Mouse (Mus musculus) lung, embryonic 15.5 days (tissue): ENCODE results near the gene Rtl1. TPM values are rescaled to one million over a fixed set of nuclear protein-coding genes. Genes with fewer than 3 reads are reported as not detected.

Source experiments
- ATAC-seq: fragments of 200-750 bp; cut with Nextera tagmentation; 2 replicates; pipeline ENCODE4 v1.8.0; 2017; ENCODE audit warnings: moderate number of reproducible peaks, borderline replicate concordance; ENCODE audit not compliant: low FRiP score, low TSS enrichment; ENCODE audit errors: extremely low read depth
- H3K27ac ChIP-seq: fragments of 300-500 bp; sonication (generic); 2 replicates; pipeline ENCODE4 v1.5.1; 2015; ENCODE audit warnings: moderate library complexity, mild to moderate bottlenecking, inconsistent platforms
- H3K27me3 ChIP-seq: fragments of 300-500 bp; sonication (generic); 2 replicates; pipeline ENCODE4 v1.6.1; 2015; ENCODE audit warnings: inconsistent platforms
- H3K36me3 ChIP-seq: fragments of 300-500 bp; sonication (generic); 2 replicates; pipeline ENCODE4 v1.6.1; 2015; ENCODE audit warnings: inconsistent platforms
- H3K4me1 ChIP-seq: fragments of 300-500 bp; sonication (generic); 2 replicates; pipeline ENCODE4 v1.6.1; 2015; ENCODE audit warnings: inconsistent platforms
- H3K4me2 ChIP-seq: fragments of 300-500 bp; sonication (generic); 2 replicates; pipeline ENCODE4 v1.6.1; 2015; ENCODE audit warnings: inconsistent platforms, mild to moderate bottlenecking, moderate library complexity
- H3K4me3 ChIP-seq: fragments of 300-500 bp; sonication (generic); 2 replicates; pipeline ENCODE4 v1.5.1; 2015; ENCODE audit warnings: mild to moderate bottlenecking, inconsistent platforms
- H3K9ac ChIP-seq: fragments of 300-500 bp; sonication (generic); 2 replicates; pipeline ENCODE4 v1.6.1; 2015; ENCODE audit warnings: inconsistent platforms
- H3K9me3 ChIP-seq: fragments of 300-500 bp; sonication (generic); 2 replicates; pipeline ENCODE4 v1.6.1; 2016; ENCODE audit warnings: inconsistent platforms
- whole genome bisulfite sequencing: fragments of 180-500 bp; shearing (Covaris S2); methylation state at CpG from one replicate; pipeline ENCODE4 v1.1.7; 2015; 5-methylcytosine and 5-hydroxymethylcytosine counted together
- polyA plus RNA-seq: library from polyadenylated mRNA; unstranded; fragments of >200 nt; fragmentation: Nextera tagmentation; extraction: Ambion mirVana; gene quantifications from 2 replicates; pipeline ENCODE4 v1.2.1, GENCODE M21; 2015

Rtl1 gene
- polyA plus RNA-seq, 1 experiment from 2014 or later, result 1.3 TPM

GRCm38 (mm10) chr12:109608576-109609440, 8.7 kb upstream of the Rtl1 start:
- Histone ChIP-seq H3K27me3 (no peaks in the 10 kb centered on the region), H3K27ac (no peak overlapping the region), H3K9me3 (no peaks in the 10 kb centered on the region), H3K9ac (no peak overlapping the region), H3K4me3 (no peak overlapping the region), H3K36me3 (peaks cover 42% of the 10 kb centered on the region; the same call in 1 of the 2 replicates), H3K4me2 (no peak overlapping the region), H3K4me1 (peaks cover 5% of the 10 kb centered on the region; the same call in 1 of the 2 replicates)
- WGBS, result 59% methylated on average over 13 of the region's 13 CpGs
- ATAC-seq, result no peak

- Histone ChIP-seq H3K27ac (no peak overlapping the region), H3K27me3 (no peaks in the 10 kb centered on the region), H3K36me3 (peaks cover 48% of the 10 kb centered on the region; the same call in 1 of the 2 replicates), H3K9ac (no peak overlapping the region), H3K4me2 (no peak overlapping the region), H3K9me3 (no peaks in the 10 kb centered on the region), H3K4me3 (no peak overlapping the region), H3K4me1 (peaks cover 5% of the 10 kb centered on the region; the same call in 1 of the 2 replicates)
- WGBS, result 64% methylated on average over 9 of the region's 9 CpGs
- no peak for ATAC-seq
Measured at GRCm38 (mm10) chr12:109607953-109608352, 7.8 kb upstream of the Rtl1 start.

- H3K36me3 ChIP-seq, result peaks cover 47% of the 10 kb centered on the region
Measured at GRCm38 (mm10) chr12:109607191-109607590, 7.1 kb upstream of the Rtl1 start.

GRCm38 (mm10) chr12:109604982-109605721, 5.0 kb upstream of the Rtl1 start:
- Histone ChIP-seq H3K9ac (no peak overlapping the region), H3K4me2 (no peak overlapping the region), H3K27me3 (no peaks in the 10 kb centered on the region), H3K27ac (no peak overlapping the region), H3K9me3 (no peaks in the 10 kb centered on the region), H3K4me1 (peaks cover 5% of the 10 kb centered on the region; the same call in 1 of the 2 replicates), H3K36me3 (peaks cover 45% of the 10 kb centered on the region), H3K4me3 (no peak overlapping the region)
- ATAC-seq, result no peak
- 62% methylated on average over 16 of the region's 16 CpGs for WGBS

More at GRCm38 (mm10) chr12:109607191-109607590, 7.1 kb upstream of the Rtl1 start:
- Histone ChIP-seq H3K9ac (no peak overlapping the region), H3K27ac (no peak overlapping the region), H3K4me2 (no peak overlapping the region), H3K9me3 (no peaks in the 10 kb centered on the region), H3K4me1 (peaks cover 5% of the 10 kb centered on the region; the same call in 1 of the 2 replicates), H3K4me3 (no peak overlapping the region), H3K27me3 (no peaks in the 10 kb centered on the region)
- ATAC-seq, result no peak
- 85% methylated on average over 9 of the region's 9 CpGs for WGBS

GRCm38 (mm10) chr12:109598551-109599250, 1.4 kb downstream of the Rtl1 start:
- peaks cover 26% of the 10 kb centered on the region for H3K36me3 ChIP-seq
- no peak overlapping the region for H3K4me2 ChIP-seq
- no peaks in the 10 kb centered on the region for H3K9me3 ChIP-seq
- ATAC-seq, result no peak
- no peak overlapping the region for H3K27ac ChIP-seq
- 40% methylated on average over 12 of the region's 12 CpGs for WGBS
- no peak overlapping the region for H3K4me3 ChIP-seq
- H3K27me3 ChIP-seq, result no peaks in the 10 kb centered on the region
- peaks cover 32% of the 10 kb centered on the region for H3K4me1 ChIP-seq
- no peak overlapping the region for H3K9ac ChIP-seq

- no peak overlapping the region for H3K4me3 ChIP-seq
- no peak for ATAC-seq
- no peaks in the 10 kb centered on the region for H3K9me3 ChIP-seq
- H3K27ac ChIP-seq, result peak overlapping the region; percentile 81
- 46% methylated on average over 3 of the region's 3 CpGs for WGBS
- H3K36me3 ChIP-seq, result peaks cover 34% of the 10 kb centered on the region
- H3K4me2 ChIP-seq, result no peak overlapping the region
- H3K27me3 ChIP-seq, result no peaks in the 10 kb centered on the region
- H3K9ac ChIP-seq, result no peak overlapping the region
- peaks cover 32% of the 10 kb centered on the region for H3K4me1 ChIP-seq
Measured at GRCm38 (mm10) chr12:109596726-109597125, 3.4 kb downstream of the Rtl1 start.

GRCm38 (mm10) chr12:109596232-109596631, 3.9 kb downstream of the Rtl1 start:
- ATAC-seq, result peak; percentile 57; the same call in 1 of the 2 replicates

GRCm38 (mm10) chr12:109595753-109596152, 4.4 kb downstream of the Rtl1 start:
- Histone ChIP-seq H3K9ac (no peak overlapping the region), H3K4me3 (no peak overlapping the region), H3K4me1 (peaks cover 32% of the 10 kb centered on the region), H3K9me3 (no peaks in the 10 kb centered on the region), H3K27me3 (no peaks in the 10 kb centered on the region), H3K36me3 (peaks cover 32% of the 10 kb centered on the region), H3K4me2 (0 out of 2 replicates have a peak overlapping the region, but pooled peaks have one; percentile 4), H3K27ac (peak overlapping the region; percentile 81)
- peak; percentile 52; the same call in 1 of the 2 replicates for ATAC-seq
- 33% methylated on average over 6 of the region's 6 CpGs for WGBS

More at GRCm38 (mm10) chr12:109596232-109596631, 3.9 kb downstream of the Rtl1 start:
- Histone ChIP-seq H3K9me3 (no peaks in the 10 kb centered on the region), H3K9ac (no peak overlapping the region), H3K27me3 (no peaks in the 10 kb centered on the region), H3K4me1 (peaks cover 32% of the 10 kb centered on the region), H3K27ac (peak overlapping the region; percentile 81), H3K4me2 (no peak overlapping the region), H3K4me3 (no peak overlapping the region), H3K36me3 (peaks cover 33% of the 10 kb centered on the region)
- WGBS, result 28% methylated on average over 8 of the region's 8 CpGs

- Histone ChIP-seq H3K4me1 (peaks cover 32% of the 10 kb centered on the region), H3K9ac (no peak overlapping the region), H3K4me3 (no peak overlapping the region), H3K4me2 (no peak overlapping the region), H3K27me3 (no peaks in the 10 kb centered on the region), H3K9me3 (no peaks in the 10 kb centered on the region), H3K27ac (peak overlapping the region; percentile 81), H3K36me3 (peaks cover 37% of the 10 kb centered on the region)
- ATAC-seq, result no peak
- WGBS, result 78% methylated on average over 7 of the region's 7 CpGs
Measured at GRCm38 (mm10) chr12:109594961-109595360, 5.2 kb downstream of the Rtl1 start.

GRCm38 (mm10) chr12:109582185-109582584, 17.9 kb downstream of the Rtl1 start:
- Histone ChIP-seq H3K27ac (no peak overlapping the region), H3K27me3 (no peaks in the 10 kb centered on the region), H3K9ac (no peak overlapping the region), H3K4me3 (no peak overlapping the region), H3K9me3 (no peaks in the 10 kb centered on the region), H3K4me1 (no peaks in the 10 kb centered on the region), H3K4me2 (no peak overlapping the region), H3K36me3 (peaks cover 30% of the 10 kb centered on the region; the same call in 1 of the 2 replicates)
- WGBS, result 57% methylated on average over 5 of the region's 5 CpGs
- ATAC-seq, result no peak

- no peak for ATAC-seq
- WGBS, result 83% methylated on average over 4 of the region's 4 CpGs
- H3K36me3 ChIP-seq, result peaks cover 63% of the 10 kb centered on the region
- H3K9ac ChIP-seq, result no peak overlapping the region
- H3K27ac ChIP-seq, result no peak overlapping the region
- no peaks in the 10 kb centered on the region for H3K4me1 ChIP-seq
- H3K4me2 ChIP-seq, result no peak overlapping the region
- H3K27me3 ChIP-seq, result no peaks in the 10 kb centered on the region
- H3K9me3 ChIP-seq, result no peaks in the 10 kb centered on the region
- H3K4me3 ChIP-seq, result no peak overlapping the region
Measured at GRCm38 (mm10) chr12:109572259-109572658, 27.9 kb downstream of the Rtl1 start.
